Mouse (Mus musculus) c-Kit-positive CD71-negative TER-119-negative erythroid progenitor cells, embryonic 14.5 days (primary cell): ENCODE data around the gene Ncor1.
A peak's percentile ranks its signal among the peaks of the same experiment; 100 is the strongest.
"Not testable (repeated sequence)": the region's sequence is repeated elsewhere in the genome, so short reads cannot be mapped to it uniquely, and the experiment has no call there.

ENCODE experiments used
- DNase-seq: peaks from one replicate; pipeline ENCODE4 v3.0.0-alpha.2; 2013; ENCODE audit warnings: low read depth

The Ncor1 gene

DNA sequence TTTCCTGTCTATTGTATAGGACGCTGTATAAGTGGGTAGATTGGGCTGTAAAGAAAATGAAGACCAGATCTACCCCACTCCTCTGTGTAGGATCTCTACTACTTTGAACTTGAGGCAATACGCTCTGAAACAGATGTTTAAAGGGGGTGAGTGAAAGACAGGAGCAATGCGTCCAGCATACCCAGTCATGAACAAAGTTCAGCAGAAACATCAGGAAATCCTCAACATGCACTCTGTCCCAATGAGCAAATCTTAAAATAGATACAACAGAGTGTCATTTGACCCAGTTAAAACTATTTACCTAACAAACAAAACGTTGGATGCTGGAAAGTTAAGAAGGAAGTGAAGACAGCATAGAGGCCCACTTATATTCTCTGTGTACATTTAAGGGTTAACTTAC lies 106.4 kb downstream of the Ncor1 start:
- no peak for DNase-seq

DNA sequence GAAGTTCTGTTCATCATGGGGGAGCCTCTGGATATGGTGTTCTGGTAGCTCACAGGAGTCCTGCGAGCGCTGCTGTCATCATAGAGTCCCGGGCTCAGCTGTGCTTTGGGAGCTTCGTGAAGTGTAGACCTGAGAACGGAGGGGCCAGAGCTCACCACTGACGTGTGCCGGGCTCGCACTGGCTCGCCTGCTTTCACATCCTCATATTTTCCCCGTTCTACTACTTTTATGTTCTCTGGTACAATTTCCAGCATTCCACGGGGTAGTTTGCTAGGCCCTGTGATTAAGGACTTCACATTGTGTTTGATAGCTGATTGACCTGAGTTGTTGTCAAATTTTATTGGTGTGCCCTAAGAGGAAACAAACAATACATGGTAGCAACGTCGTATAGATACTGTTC lies 115.3 kb downstream of the Ncor1 start:
- DNase-seq: no peak

- no peak for DNase-seq
Observed at GRCm38 (mm10) chr11:62332228-62332627, 126.1 kb downstream of the Ncor1 start.

- no peak for DNase-seq
Observed at GRCm38 (mm10) chr11:62331141-62331540, 127.2 kb downstream of the Ncor1 start.

GRCm38 (mm10) chr11:62323659-62324058 lies 134.7 kb downstream of the Ncor1 start:
- no peak for DNase-seq

- DNase-seq: no peak
Observed at GRCm38 (mm10) chr11:62320097-62320496, 138.2 kb downstream of the Ncor1 start.

DNA sequence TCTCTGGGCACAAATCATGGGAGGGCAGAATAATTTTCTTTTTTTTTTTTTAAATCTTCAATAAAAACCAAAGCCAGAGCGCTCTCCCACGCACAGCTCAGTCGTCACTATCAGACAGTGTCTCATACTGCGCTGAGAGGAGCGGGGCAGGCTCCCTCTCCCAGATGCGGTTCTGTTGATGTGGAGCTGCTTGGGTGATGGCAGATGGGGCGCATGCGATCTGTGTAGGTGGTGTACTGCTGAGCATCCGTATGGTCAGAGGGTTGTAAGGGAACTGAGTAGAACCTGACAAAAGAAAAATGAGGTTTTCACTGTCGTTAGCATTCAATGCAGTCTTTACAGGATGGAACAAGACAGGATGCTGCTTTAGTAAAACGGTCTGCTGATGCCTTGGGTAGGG lies 140.6 kb downstream of the Ncor1 start:
- DNase-seq: no peak

DNA sequence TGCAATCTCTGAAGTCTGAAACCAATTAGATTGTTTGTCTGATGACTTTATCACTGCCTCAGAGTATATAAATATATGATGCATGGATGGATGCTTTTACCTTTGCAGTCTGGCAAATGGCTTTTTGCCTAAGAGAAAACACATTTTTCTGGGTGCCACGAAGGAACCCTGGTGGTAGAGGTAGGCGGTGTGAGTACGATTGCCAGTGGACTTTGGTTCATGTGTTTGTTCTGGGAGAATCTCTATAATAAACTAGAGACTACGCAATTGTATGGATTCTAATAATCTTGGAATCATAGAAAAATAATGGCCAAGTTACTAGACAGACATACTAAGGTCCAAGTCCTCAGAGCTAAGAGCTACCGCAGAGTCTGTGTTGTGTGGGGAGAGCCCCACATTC lies 143.4 kb downstream of the Ncor1 start:
- DNase-seq: no peak

- no peak for DNase-seq
Observed at GRCm38 (mm10) chr11:62309296-62309695, 149.0 kb downstream of the Ncor1 start.

DNA sequence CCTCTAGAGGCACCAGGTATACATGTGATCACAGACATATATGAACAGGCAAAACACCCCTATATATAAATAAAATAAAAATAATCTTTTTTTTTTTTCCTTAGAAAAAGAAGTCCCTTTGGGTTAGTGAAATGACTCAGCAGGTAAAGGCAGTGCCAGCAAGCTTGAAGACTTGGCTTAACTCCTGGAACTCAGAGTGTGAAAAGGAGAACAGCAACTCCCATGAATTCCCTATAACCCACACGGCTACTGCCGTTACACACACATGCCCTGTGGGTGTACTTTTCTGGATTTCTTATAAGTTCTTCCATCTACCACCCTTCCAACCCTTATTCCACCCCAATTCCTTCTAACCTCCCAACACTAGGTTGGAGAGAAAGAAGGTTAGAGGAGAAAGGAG lies 152.5 kb downstream of the Ncor1 start:
- DNase-seq: no peak

- DNase-seq: no peak
Observed at GRCm38 (mm10) chr11:62298883-62299282, 159.5 kb downstream of the Ncor1 start.

DNA sequence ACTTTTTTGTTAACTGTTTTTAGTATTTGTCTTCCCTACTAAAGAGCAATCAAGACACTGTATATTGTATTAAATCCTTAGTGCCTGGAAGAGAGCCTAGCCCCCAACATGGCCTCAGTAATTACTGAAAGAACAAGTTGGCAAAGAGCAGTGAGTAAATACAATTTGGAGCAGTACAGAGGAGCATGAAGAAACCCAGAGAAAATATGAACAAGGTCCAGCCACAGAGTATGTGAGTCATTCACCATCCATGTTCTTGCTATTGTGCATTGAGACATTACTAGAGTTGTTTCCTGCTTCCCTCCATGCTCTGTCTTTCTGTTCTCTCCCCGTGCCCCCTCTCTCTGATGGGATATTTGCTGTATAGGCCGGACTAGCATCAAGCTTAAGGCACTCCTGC lies 164.2 kb downstream of the Ncor1 start:
- no peak for DNase-seq

- no peak for DNase-seq
Observed at GRCm38 (mm10) chr11:62287700-62288099, 170.6 kb downstream of the Ncor1 start.

GRCm38 (mm10) chr11:62285020-62285419 lies 173.3 kb downstream of the Ncor1 start:
- no peak for DNase-seq

- DNase-seq: not testable (repeated sequence)
Observed at GRCm38 (mm10) chr11:62284020-62284419, 174.3 kb downstream of the Ncor1 start.

DNA sequence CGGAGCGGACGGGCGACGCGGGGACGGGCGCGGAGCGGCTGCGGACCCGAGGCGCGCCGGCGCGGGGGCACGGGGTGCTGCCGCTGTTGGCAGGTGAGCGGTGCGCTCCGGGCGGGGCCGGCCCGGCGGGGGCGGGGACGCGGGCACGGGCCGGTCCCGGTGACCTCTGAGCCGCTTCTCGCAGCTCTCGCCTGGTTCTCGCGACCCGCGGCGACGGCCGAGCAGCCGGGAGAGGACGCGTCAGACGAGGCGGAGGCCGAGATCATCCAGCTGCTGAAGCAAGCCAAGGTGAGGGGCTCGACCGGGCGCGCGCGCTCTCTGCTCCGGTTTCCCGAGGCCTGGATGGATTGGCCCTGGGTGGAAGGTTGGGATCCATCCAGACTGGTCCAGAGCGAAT lies 176.7 kb downstream of the Ncor1 start:
- no peak for DNase-seq

DNA sequence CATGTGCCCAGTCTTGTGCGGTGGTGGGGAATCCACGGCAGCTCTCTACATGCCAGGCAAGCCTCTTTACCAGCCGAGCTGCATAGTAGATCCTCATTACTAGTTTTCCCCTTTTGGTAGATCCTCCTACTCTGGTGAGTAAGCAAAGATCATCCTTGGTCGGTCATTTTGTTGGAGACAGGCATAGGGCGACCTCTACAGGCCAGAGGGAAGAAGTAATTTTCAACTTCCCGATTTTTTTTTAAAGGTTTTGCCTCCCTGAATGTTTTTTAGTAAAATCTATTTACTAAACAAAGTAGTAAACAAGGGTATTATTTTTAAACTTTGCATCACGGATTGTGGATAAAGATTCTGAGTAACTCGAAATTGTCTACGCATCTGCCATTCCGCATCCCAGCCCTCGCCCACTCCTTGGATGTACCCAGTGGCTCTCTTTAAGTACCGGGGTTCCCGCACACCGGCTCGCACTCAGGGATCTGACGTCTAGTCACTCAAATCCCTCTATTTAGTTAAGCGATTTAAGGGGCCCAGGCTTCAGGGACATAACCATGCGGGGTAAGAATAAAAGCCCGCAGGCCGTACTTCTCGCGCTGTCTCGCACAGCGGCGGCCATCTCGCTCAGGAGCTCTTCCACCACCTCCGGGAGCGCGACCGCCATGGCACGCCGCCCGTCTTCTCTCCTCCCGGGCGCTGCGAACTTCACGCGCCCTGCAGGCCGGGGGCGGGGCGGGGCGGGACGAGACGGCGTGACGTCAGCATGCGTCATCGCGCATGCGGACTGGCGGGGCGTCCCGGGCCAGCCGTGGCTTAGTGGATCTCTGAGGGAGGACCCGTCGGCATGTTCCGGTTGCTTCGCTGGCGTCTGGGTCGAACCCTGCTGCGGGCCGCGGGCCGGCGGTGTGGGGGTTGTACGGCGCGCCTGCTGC lies 177.4 kb downstream of the Ncor1 start, which contains the start of the genes Zswim7 and Ttc19:
Gene Zswim7 (minus strand): TSS at position 701 of the 926 bp plus-strand sequence.
Gene Ttc19 (plus strand): TSS at position 799 of the 926 bp plus-strand sequence.
- peak; percentile 83 for DNase-seq

DNA sequence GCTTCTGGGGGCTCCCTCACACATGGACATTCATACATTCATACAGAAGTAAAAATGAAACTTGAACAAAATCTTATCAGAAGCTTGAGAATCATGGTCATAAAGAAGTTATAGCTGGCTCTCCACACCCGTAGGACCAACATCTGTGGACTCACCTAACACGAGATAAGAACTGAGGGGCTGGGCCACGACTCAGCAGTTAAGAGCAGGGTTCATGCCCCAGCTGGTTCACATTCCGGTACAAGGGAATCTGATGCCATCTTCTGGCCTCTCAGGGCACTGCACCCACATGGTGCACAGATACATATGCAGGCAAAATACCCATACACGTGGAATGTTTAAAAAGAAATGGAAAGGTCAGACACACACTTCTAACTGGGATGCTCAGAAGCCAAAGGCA lies 180.3 kb downstream of the Ncor1 start:
- DNase-seq: peak; percentile 77

DNA sequence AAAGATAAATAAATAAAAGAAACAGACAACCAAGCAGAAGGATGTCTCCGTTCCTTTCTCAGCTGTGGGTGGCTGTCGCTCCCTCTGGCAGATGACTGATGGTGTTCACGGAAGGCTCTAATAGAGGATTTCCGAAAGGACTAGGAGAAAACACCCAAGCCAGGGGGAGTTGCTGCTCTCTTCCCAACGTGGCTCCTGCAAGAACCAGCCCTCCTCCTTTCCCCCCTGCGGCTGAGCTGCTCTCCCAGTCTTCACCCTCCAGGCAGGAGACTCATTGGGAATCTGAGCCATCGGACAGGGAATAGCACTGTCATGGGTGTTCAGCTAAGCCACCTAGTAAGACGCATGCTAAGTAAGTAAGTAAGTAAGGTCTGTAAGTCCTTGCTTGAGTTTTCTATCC lies 181.3 kb downstream of the Ncor1 start:
- no peak for DNase-seq

DNA sequence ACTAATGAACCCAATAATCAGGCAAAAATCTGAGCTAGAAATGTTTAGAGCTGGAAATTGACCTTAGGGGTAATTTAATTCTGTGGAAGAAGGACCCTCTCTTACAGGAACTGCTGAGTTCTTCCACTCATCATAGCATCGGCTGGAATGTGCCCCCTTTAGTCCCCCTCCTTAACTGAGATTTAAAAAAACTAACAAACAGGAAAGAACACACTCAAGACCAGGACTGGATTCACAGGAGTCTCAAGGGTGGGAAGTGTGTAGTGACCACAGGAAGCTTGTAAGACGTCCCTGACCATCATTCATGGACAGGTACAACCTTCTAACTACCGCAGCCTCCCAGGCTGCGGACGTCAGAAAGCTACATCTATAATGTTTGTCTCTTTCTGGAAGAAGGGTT lies 187.5 kb downstream of the Ncor1 start:
- DNase-seq: no peak

DNA sequence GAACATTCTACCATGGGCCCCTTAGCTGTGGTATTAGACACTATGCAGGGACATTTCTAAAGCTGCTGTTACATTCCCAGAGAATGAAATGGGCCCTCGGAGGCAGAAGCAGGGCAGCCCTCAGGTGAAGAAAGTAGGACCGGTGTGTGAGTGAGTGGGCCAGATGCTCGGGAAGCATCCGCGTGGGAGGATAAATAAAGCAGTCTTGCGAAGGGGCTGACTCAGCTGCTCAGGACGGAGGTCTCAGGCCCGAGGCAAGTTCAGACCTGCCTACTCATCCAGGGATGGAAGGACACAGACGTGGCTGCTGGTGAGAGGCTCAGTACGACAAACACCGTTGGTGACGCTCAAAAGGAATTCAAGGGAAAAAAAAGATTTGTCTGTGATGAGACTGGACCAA lies 189.2 kb downstream of the Ncor1 start:
- DNase-seq: no peak

DNA sequence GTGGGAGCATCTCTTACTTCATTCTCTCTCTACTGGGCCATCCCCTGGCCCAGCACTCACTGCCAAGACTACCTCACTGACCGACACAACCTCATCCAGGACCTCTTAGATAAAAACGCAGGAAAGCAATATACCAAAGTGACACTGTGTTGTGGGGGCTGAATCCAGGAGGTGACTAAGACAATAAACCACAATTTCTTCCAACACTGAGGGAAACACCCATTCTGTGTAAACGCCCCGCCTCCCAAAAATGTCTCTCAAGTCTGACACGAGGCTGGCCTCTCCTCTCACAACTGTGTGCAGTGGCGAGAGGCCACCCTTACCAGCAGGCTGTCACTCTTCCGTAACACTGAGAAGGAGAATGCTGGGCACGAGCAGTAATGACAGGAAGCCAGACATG lies 190.0 kb downstream of the Ncor1 start:
- DNase-seq: no peak

DNA sequence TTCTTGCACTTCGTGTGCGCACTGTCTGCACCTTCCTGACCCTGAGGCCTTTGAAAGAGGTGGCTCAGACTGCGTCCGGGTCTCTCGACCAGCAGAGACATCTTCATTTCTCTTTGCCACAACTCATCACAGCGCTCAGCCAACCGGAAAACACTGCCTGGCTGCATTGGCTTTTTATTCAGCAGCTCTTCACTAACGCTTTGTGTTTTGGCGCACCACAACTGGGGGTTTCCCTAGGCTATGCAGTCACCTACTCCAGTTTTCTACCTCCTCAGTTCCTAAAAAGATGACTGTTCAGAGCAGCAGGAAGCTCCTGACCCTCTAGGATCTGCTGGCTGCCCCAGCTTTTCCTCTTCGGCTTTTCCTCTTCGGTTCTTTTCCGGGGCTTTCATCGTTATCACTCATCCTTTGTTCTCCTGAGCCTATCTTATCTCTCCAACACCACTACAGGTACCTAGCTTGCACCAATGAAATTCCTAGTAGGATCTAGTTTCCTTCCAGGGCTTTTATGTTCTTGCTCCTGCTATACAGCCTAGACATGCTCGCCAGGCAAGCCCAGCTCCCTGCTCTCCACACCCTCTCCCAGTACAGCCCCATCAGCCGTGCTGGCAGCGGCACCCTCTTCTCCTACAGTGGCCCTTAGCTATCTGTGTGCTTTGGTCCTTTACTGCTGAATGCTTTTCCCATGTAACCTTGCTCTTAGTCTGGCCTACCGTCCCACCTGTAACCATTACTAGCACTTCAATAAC lies 191.7 kb downstream of the Ncor1 start:
- no peak for DNase-seq
